Mouse (Mus musculus) splenic B cell, adult 2 months (primary cell): ENCODE measurements at regions not wholly inside any gene's neighbourhood (a gene's known extent, or its start where the extent isn't known, plus 50 kb on each side); places are given as distances from the start of the nearest gene placed in this dataset.

ENCODE experiments used
- DNase-seq: peaks from one replicate; pipeline ENCODE4 v3.0.0-alpha.2; 2011; ENCODE audit warnings: low read depth, low spot score
- H3K27me3 ChIP-seq: 2 replicates; pipeline ENCODE4 v1.6.1; 2012; ENCODE audit warnings: mild to moderate bottlenecking, low read length, moderate library complexity, mixed read lengths; ENCODE audit not compliant: control insufficient read depth, poor library complexity, insufficient read depth, severe bottlenecking
- H3K36me3 ChIP-seq: 2 replicates; pipeline ENCODE4 v1.6.1; 2012; ENCODE audit warnings: mild to moderate bottlenecking, low read length, moderate library complexity, mixed read lengths; ENCODE audit not compliant: control insufficient read depth, poor library complexity, insufficient read depth, severe bottlenecking

GRCm38 (mm10) chr4:31462456-31462855, 501.4 kb upstream of the Map3k7 start:
- DNase-seq: no peak
- H3K27me3 ChIP-seq: no peaks in the 10 kb centered on the region
- no peaks in the 10 kb centered on the region for H3K36me3 ChIP-seq

GRCm38 (mm10) chr4:31463130-31463698, 500.7 kb upstream of the Map3k7 start:
- H3K27me3 ChIP-seq: no peaks in the 10 kb centered on the region
- H3K36me3 ChIP-seq: no peaks in the 10 kb centered on the region
- DNase-seq: no peak

GRCm38 (mm10) chr4:31468306-31468705, 495.6 kb upstream of the Map3k7 start:
- H3K36me3 ChIP-seq: no peaks in the 10 kb centered on the region
- no peak for DNase-seq
- H3K27me3 ChIP-seq: no peaks in the 10 kb centered on the region

GRCm38 (mm10) chr4:31469803-31470202, 494.1 kb upstream of the Map3k7 start:
- no peak for DNase-seq
- Histone ChIP-seq H3K36me3 (no peaks in the 10 kb centered on the region), H3K27me3 (no peaks in the 10 kb centered on the region)

- H3K27me3 ChIP-seq: no peaks in the 10 kb centered on the region
- no peak for DNase-seq
- H3K36me3 ChIP-seq: no peaks in the 10 kb centered on the region
These were observed 471.4 kb upstream of the Map3k7 start for GRCm38 (mm10) chr4:31492535-31492934.

GRCm38 (mm10) chr4:31493087-31493511, 470.8 kb upstream of the Map3k7 start:
- no peak for DNase-seq
- Histone ChIP-seq H3K27me3 (no peaks in the 10 kb centered on the region), H3K36me3 (no peaks in the 10 kb centered on the region)

GRCm38 (mm10) chr4:31499888-31500287, 464.0 kb upstream of the Map3k7 start:
- no peak for DNase-seq
- H3K27me3 ChIP-seq: no peaks in the 10 kb centered on the region
- H3K36me3 ChIP-seq: no peaks in the 10 kb centered on the region

- DNase-seq: no peak
- Histone ChIP-seq H3K36me3 (no peaks in the 10 kb centered on the region), H3K27me3 (no peaks in the 10 kb centered on the region)
These were observed 463.5 kb upstream of the Map3k7 start for GRCm38 (mm10) chr4:31500432-31500831.

GRCm38 (mm10) chr4:31525638-31526207, 438.2 kb upstream of the Map3k7 start:
- Histone ChIP-seq H3K36me3 (no peaks in the 10 kb centered on the region), H3K27me3 (no peaks in the 10 kb centered on the region)
- no peak for DNase-seq

- Histone ChIP-seq H3K27me3 (no peaks in the 10 kb centered on the region), H3K36me3 (no peaks in the 10 kb centered on the region)
- DNase-seq: no peak
These were observed 427.1 kb upstream of the Map3k7 start for GRCm38 (mm10) chr4:31536811-31537210.

GRCm38 (mm10) chr4:31553780-31554394, 410.0 kb upstream of the Map3k7 start:
- DNase-seq: no peak
- no peaks in the 10 kb centered on the region for H3K36me3 ChIP-seq

GRCm38 (mm10) chr4:31555077-31555476, 408.8 kb upstream of the Map3k7 start:
- no peak for DNase-seq
- no peaks in the 10 kb centered on the region for H3K36me3 ChIP-seq

More at GRCm38 (mm10) chr4:31553780-31554394, 410.0 kb upstream of the Map3k7 start:
- H3K27me3 ChIP-seq: no peaks in the 10 kb centered on the region

GRCm38 (mm10) chr4:31557261-31557660, 406.6 kb upstream of the Map3k7 start:
- Histone ChIP-seq H3K27me3 (no peaks in the 10 kb centered on the region), H3K36me3 (no peaks in the 10 kb centered on the region)
- DNase-seq: no peak

More at GRCm38 (mm10) chr4:31555077-31555476, 408.8 kb upstream of the Map3k7 start:
- H3K27me3 ChIP-seq: no peaks in the 10 kb centered on the region

GRCm38 (mm10) chr4:31560305-31560704, 403.6 kb upstream of the Map3k7 start:
- H3K27me3 ChIP-seq: no peaks in the 10 kb centered on the region
- H3K36me3 ChIP-seq: no peaks in the 10 kb centered on the region
- no peak for DNase-seq

- H3K36me3 ChIP-seq: no peaks in the 10 kb centered on the region
- no peaks in the 10 kb centered on the region for H3K27me3 ChIP-seq
- no peak for DNase-seq
These were observed 402.7 kb upstream of the Map3k7 start for GRCm38 (mm10) chr4:31561183-31561582.
